Mouse (Mus musculus): ENCODE measurements around the gene Hmgcl. TPM values are rescaled to one million over a fixed set of nuclear protein-coding genes. Genes with fewer than 3 reads are reported as not detected.

The Hmgcl gene
- total RNA-seq, 2 experiments from 2014 or later, result 30.5 to 31.9 TPM

Other genes starting within 250 kb of the Hmgcl start
- gene Il22ra1, start 218.3 kb upstream of the Hmgcl start, total RNA-seq (2021), result under 1 TPM; 0.57 to 0.69 TPM
- 1 to 10 TPM; 1.2 to 1.6 TPM for gene Myom3, start 186.7 kb upstream of the Hmgcl start, total RNA-seq (2021)
- 10 to 100 TPM; 70.1 to 74.8 TPM for gene Srsf10, start 90.7 kb upstream of the Hmgcl start, total RNA-seq (2021)
- 10 to 100 TPM; 47.1 to 47.9 TPM for gene Pnrc2, start 72.6 kb upstream of the Hmgcl start, total RNA-seq (2021)
- under 1 TPM in 1 of 2 experiments, not detected in 1; 0.11 TPM for gene Cnr2, start 51.1 kb upstream of the Hmgcl start, total RNA-seq (2021)
- 10 to 100 TPM; 46.8 to 47.9 TPM for gene Fuca1, start 25.7 kb upstream of the Hmgcl start, total RNA-seq (2021)
- gene Gale, start 17.3 kb downstream of the Hmgcl start, total RNA-seq (2021), result 10 to 100 TPM; 28.0 to 29.7 TPM
- 10 to 100 TPM; 94.0 to 95.0 TPM for gene Lypla2, start 26.2 kb downstream of the Hmgcl start, total RNA-seq (2021)
- 10 to 100 TPM; 58.4 to 63.8 TPM for gene Pithd1, start 40.8 kb downstream of the Hmgcl start, total RNA-seq (2021)
- gene Eloa, start 75.3 kb downstream of the Hmgcl start, total RNA-seq (2021), result 10 to 100 TPM; 30.1 to 32.3 TPM
- gene Rpl11, start 107.0 kb downstream of the Hmgcl start, total RNA-seq (2021), result 100 to 1,000 TPM; 262 to 295 TPM
- 10 to 100 TPM; 37.3 to 54.8 TPM for gene Id3, start 197.0 kb downstream of the Hmgcl start, total RNA-seq (2021)
- gene E2f2, start 225.9 kb downstream of the Hmgcl start, total RNA-seq (2021), result 1 to 10 TPM in 1 of 2 experiments, under 1 TPM in 1; 0.97 to 1.9 TPM

Measured in left cerebral cortex, postnatal 10 days (tissue).